Mouse (Mus musculus): ENCODE measurements around the gene Rras. TPM values are rescaled to one million over a fixed set of nuclear protein-coding genes. Genes with fewer than 3 reads are reported as not detected.

Rras gene
- polyA plus RNA-seq, 1 experiment from 2014 or later, result 18.3 TPM

- Histone ChIP-seq H3K27me3 (ENCODE audit: low read depth, poor library complexity, severe bottlenecking) (no peaks in the 10 kb centered on the region), H3K9me3 (replicated peaks) (no peaks in the 10 kb centered on the region), H3K4me3 (peak within 1 kb of the TSS; percentile 80), H3K36me3 (peaks cover 66% of the 10 kb centered on the region), H3K27ac (peak within 1 kb of the TSS; percentile 99), H3K4me1 (peaks cover 37% of the 10 kb centered on the region)
- WGBS, result 2% methylated on average over 42 of the region's 42 CpGs
- DNase-seq (ENCODE audit: low spot score), result peak; percentile 92
These were observed 31.4 kb upstream of the Rras start, which contains the start of gene Prmt1 for GRCm38 (mm10) chr7:44986192-44986878. Gene Prmt1 (minus strand): TSS chr7:44986568.

DNA sequence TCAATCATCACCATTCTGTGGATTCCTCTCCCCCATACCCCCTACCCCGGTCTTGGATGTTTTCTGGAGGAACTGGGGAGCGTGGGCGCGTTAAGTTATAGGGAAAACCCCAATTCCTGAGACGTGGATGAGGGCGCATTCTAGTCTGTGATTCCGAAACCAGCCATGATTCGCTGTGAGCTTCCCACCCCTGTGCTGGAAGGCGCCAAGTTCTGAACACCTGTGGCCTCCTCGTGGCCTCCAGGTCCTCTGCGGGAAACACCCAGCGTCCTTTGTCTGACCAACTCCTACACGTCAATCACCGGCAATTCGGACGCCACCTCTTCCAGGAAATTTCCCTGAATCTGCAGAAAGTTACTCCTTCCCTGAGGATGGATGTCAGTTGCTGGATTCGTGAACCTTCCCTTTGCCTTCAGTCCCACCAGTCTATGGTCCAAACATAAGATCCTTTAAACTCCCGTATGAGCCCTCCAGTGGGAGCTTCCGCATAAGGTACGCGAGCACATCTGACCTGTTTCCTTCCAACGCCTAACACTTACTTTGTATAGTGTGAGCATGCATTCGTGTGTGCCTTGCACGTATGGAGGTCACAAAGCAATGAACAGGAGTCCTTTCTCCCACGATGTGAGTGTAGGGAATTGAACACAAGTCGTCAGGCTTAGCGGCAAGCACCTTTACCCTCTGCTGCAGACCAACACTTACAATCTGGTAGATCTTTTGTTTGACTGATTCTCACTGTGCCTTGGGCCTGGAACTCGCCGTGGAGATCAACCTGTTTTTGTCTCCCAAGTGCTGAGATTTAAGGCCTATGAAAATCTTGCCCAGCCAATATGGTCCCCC lies 30.7 kb upstream of the Rras start:
- under 1% methylated on average over 29 of the region's 29 CpGs for WGBS
- H3K36me3 ChIP-seq, result peaks cover 66% of the 10 kb centered on the region
- H3K27ac ChIP-seq, result peak overlapping the region; percentile 99

DNA sequence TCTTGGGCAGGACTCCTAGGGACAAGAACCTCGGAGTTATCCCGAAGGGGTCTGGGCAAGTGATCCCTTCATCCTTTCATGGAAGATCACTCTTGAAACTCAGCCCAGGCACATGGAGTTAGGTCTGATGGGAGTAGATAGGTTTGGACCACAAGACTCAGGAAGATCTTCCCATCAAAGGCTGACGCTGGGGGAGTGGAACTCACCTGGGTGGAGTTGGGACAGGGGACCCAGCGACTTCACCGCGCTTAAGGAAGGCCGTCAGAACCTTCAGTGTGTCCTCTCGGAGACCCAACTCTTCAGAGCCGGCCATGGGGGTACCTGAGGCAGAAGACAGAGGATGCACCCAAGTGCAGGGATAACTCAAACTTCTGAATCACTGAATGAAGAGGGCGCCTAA lies 21.1 kb upstream of the Rras start:
- WGBS, result 15% methylated on average over 10 of the region's 10 CpGs
- H3K36me3 ChIP-seq, result peaks cover 69% of the 10 kb centered on the region

More for the DNA sequence above, 30.7 kb upstream of the Rras start:
- no peaks in the 10 kb centered on the region for H3K9me3 ChIP-seq (replicated peaks)
- DNase-seq (ENCODE audit: low spot score), result peak; percentile 85
- peak overlapping the region; percentile 80 for H3K4me3 ChIP-seq
- H3K27me3 ChIP-seq (ENCODE audit: low read depth, poor library complexity, severe bottlenecking), result no peaks in the 10 kb centered on the region
- peaks cover 37% of the 10 kb centered on the region for H3K4me1 ChIP-seq

GRCm38 (mm10) chr7:44997231-44997939 lies 20.4 kb upstream of the Rras start, which contains the start of gene Irf3:
Gene Irf3 (plus strand): TSS chr7:44997648.
- Histone ChIP-seq H3K4me1 (peaks cover 38% of the 10 kb centered on the region), H3K4me3 (peak within 1 kb of the TSS; percentile 75), H3K27me3 (ENCODE audit: low read depth, poor library complexity, severe bottlenecking) (no peaks in the 10 kb centered on the region), H3K36me3 (peaks cover 69% of the 10 kb centered on the region), H3K9me3 (replicated peaks) (no peaks in the 10 kb centered on the region), H3K27ac (peak within 1 kb of the TSS; percentile 91)
- DNase-seq (ENCODE audit: low spot score), result peak; percentile 95
- under 1% methylated on average over 43 of the region's 43 CpGs for WGBS

More for the DNA sequence above, 21.1 kb upstream of the Rras start:
- no peaks in the 10 kb centered on the region for H3K9me3 ChIP-seq (replicated peaks)
- H3K4me1 ChIP-seq, result peaks cover 38% of the 10 kb centered on the region
- H3K27ac ChIP-seq, result peak overlapping the region; percentile 91
- peak overlapping the region; percentile 75 for H3K4me3 ChIP-seq
- no peaks in the 10 kb centered on the region for H3K27me3 ChIP-seq (ENCODE audit: low read depth, poor library complexity, severe bottlenecking)
- DNase-seq (ENCODE audit: low spot score), result no peak

DNA sequence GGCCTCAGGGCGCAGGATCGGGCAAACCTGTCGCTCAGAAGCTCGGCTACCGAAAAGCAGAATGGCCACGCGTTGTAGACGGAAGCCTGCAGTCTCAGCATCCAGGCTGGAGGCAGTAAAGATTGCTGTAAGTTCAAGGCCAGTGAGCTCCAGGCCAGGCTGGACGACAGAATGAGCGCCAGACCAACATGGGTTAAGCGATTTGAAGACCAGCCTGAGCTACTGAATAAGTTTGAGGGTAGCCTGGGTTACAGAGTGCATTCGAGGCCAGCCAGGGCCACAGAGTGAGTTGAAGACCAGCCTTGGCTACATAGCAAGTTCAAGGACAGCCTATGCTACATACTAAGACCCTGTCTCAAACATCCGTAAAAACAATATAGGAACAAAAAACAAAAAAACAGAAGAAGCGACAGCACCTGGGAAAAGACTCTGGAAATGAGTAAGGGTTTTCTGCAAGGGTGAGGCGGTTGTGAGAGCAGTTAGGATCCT lies 19.8 kb upstream of the Rras start:
- H3K27ac ChIP-seq, result peak overlapping the region; percentile 91
- peaks cover 38% of the 10 kb centered on the region for H3K4me1 ChIP-seq
- 5% methylated on average over 15 of the region's 15 CpGs for WGBS
- H3K9me3 ChIP-seq (replicated peaks), result no peaks in the 10 kb centered on the region
- H3K4me3 ChIP-seq, result peak overlapping the region; percentile 75
- peaks cover 69% of the 10 kb centered on the region for H3K36me3 ChIP-seq
- DNase-seq (ENCODE audit: low spot score), result no peak
- H3K27me3 ChIP-seq (ENCODE audit: low read depth, poor library complexity, severe bottlenecking), result no peaks in the 10 kb centered on the region

DNA sequence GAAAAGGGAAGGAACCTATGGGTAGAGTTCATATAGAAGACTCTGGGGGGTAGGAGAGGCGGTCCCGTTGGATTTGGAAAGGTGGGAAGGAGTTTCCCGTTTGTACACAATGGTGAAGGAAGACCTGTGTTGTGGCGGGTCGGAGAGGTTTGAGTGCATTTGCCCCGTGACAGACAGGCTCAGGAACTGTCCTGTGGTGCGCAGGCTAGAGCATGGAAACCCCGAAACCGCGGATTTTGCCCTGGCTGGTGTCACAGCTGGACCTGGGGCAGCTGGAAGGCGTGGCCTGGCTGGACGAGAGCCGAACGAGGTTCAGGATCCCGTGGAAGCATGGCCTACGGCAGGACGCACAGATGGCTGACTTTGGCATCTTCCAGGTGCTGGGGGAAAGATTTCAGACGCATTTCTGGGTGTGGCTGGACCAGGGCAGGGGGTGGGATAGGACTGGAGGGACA lies 19.2 kb upstream of the Rras start, which contains the start of gene Bcl2l12:
Bcl2l12 (minus strand) TSS at position 212 of the 455 bp plus-strand sequence.
- DNase-seq (ENCODE audit: low spot score), result peak; percentile 69
- H3K4me1 ChIP-seq, result peaks cover 38% of the 10 kb centered on the region
- H3K36me3 ChIP-seq, result peaks cover 69% of the 10 kb centered on the region
- H3K27me3 ChIP-seq (ENCODE audit: low read depth, poor library complexity, severe bottlenecking), result no peaks in the 10 kb centered on the region
- H3K9me3 ChIP-seq (replicated peaks), result no peaks in the 10 kb centered on the region
- peak within 1 kb of the TSS; percentile 75 for H3K4me3 ChIP-seq
- peak within 1 kb of the TSS; percentile 91 for H3K27ac ChIP-seq
- WGBS, result 4% methylated on average over 18 of the region's 18 CpGs

GRCm38 (mm10) chr7:44999753-45000152 lies 18.0 kb upstream of the Rras start:
- no peaks in the 10 kb centered on the region for H3K9me3 ChIP-seq (replicated peaks)
- H3K36me3 ChIP-seq, result peaks cover 69% of the 10 kb centered on the region
- WGBS, result 83% methylated on average over 11 of the region's 11 CpGs
- H3K27ac ChIP-seq, result no peak overlapping the region
- peaks cover 44% of the 10 kb centered on the region for H3K4me1 ChIP-seq
- H3K27me3 ChIP-seq (ENCODE audit: low read depth, poor library complexity, severe bottlenecking), result no peaks in the 10 kb centered on the region
- H3K4me3 ChIP-seq, result no peak overlapping the region
- no peak for DNase-seq (ENCODE audit: low spot score)

DNA sequence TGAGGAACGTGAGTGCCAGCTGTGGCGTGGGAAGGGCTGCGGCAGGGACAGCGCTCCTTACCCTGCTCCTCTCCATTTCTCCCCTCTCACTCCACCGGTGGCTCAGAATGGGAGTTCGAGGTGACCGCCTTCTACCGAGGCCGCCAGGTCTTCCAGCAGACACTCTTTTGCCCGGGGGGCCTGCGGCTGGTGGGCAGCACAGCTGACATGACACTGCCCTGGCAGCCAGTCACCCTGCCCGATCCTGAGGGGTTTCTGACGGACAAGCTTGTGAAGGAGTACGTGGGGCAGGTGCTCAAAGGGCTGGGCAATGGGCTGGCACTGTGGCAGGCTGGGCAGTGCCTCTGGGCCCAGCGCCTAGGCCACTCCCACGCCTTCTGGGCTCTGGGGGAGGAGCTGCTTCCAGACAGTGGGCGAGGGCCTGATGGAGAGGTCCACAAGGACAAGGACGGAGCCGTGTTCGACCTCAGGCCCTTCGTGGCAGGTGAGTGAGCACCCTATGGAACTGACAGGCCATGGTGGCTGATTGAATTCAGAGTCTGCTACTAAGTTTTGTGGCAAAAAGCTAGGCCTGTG lies 17.1 kb upstream of the Rras start:
- Histone ChIP-seq H3K27ac (no peak overlapping the region), H3K4me3 (peak overlapping the region; percentile 11), H3K27me3 (ENCODE audit: low read depth, poor library complexity, severe bottlenecking) (no peaks in the 10 kb centered on the region), H3K36me3 (peaks cover 69% of the 10 kb centered on the region), H3K4me1 (peaks cover 46% of the 10 kb centered on the region), H3K9me3 (replicated peaks) (no peaks in the 10 kb centered on the region)
- DNase-seq (ENCODE audit: low spot score), result no peak
- WGBS, result 87% methylated on average over 21 of the region's 21 CpGs

- no peak overlapping the region for H3K27ac ChIP-seq
- H3K36me3 ChIP-seq, result peaks cover 80% of the 10 kb centered on the region
- H3K9me3 ChIP-seq (replicated peaks), result no peaks in the 10 kb centered on the region
- H3K4me3 ChIP-seq, result no peak overlapping the region
- no peaks in the 10 kb centered on the region for H3K27me3 ChIP-seq (ENCODE audit: low read depth, poor library complexity, severe bottlenecking)
- H3K4me1 ChIP-seq, result peaks cover 35% of the 10 kb centered on the region
- 94% methylated on average over 7 of the region's 7 CpGs for WGBS
- DNase-seq (ENCODE audit: low spot score), result no peak
These were observed 15.3 kb upstream of the Rras start for GRCm38 (mm10) chr7:45002440-45002839.

DNA sequence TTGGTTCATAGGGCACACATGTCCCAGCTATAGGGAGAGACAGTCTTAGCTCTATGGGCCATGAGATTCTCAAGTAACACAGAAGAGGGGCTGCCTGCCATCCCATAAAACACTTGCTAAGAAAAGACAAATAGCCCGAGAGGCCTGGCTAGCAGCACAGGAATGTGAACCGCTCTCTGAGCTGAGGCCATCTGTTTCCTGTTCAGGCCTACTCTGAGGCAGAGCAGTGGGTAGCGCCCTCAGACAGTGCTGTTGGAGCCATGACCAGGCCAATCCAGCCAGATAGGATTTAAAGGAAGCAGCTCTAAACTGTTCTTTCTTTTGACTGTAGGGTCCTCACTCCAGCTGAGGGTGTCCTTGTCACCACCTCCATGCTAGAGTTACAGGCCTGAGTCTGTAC lies 13.2 kb upstream of the Rras start:
- Histone ChIP-seq H3K27me3 (ENCODE audit: low read depth, poor library complexity, severe bottlenecking) (no peaks in the 10 kb centered on the region), H3K27ac (peak overlapping the region; percentile 32; the same call in 1 of the 2 replicates), H3K4me3 (0 out of 2 replicates have a peak overlapping the region, but pooled peaks have one; percentile 15), H3K9me3 (replicated peaks) (no peaks in the 10 kb centered on the region), H3K4me1 (peaks cover 22% of the 10 kb centered on the region), H3K36me3 (peaks cover 100% of the 10 kb centered on the region)
- DNase-seq (ENCODE audit: low spot score), result no peak
- WGBS, result 55% methylated on average over 3 of the region's 3 CpGs

DNA sequence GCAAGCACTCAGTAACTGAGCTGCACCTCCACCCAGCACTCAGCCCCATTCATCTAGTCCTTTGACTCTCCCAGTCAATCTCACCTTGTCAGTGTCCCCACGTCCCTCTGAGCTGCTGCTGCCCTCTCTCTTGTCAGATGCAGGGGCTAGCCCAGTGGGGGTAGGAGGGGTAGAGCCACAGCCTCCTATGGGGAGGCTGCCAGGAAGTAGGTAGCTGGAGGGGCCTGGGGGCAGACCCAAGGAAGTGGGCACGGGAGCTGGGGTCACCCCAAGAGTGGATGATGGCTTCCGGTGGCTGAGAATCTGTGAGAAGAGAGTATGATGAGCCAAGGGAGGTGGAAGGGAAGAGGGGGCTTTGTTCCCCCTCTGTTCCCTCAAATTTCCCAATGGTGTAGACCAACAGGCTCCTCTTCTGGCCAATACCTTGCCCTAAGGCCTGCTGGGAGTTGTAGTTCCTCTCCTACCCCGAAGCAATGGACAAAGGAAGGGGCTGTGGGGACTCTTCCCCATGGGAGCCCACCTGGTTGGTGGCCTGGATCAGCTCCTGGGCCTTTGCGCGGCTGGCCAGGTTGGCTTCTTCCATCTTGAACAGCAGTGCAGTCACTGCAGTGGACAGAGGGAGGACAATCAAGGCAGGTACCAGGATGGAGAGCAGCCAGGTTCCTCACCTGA lies 12.3 kb upstream of the Rras start:
- H3K4me3 ChIP-seq, result no peak overlapping the region
- H3K36me3 ChIP-seq, result peaks cover 100% of the 10 kb centered on the region
- no peaks in the 10 kb centered on the region for H3K9me3 ChIP-seq (replicated peaks)
- H3K4me1 ChIP-seq, result peaks cover 13% of the 10 kb centered on the region
- DNase-seq (ENCODE audit: low spot score), result no peak
- no peaks in the 10 kb centered on the region for H3K27me3 ChIP-seq (ENCODE audit: low read depth, poor library complexity, severe bottlenecking)
- 88% methylated on average over 6 of the region's 6 CpGs for WGBS
- H3K27ac ChIP-seq, result peak overlapping the region; percentile 46; the same call in 1 of the 2 replicates

Measured in limb, embryonic 10.5 days (tissue).